Mouse (Mus musculus) ES-Bruce4 (cell line): Measurements from ENCODE around the gene Pigq. TPM values are rescaled to one million over a fixed set of nuclear protein-coding genes. Genes with fewer than 3 reads are reported as not detected.

ENCODE experiments used
- H3K27ac ChIP-seq: 2 replicates; pipeline ENCODE4 v1.5.1; 2012; ENCODE audit warnings: low read length, inconsistent platforms; ENCODE audit not compliant: insufficient read depth
- H3K27me3 ChIP-seq: 2 replicates; pipeline ENCODE4 v1.6.1; 2012; ENCODE audit warnings: mild to moderate bottlenecking, low read length, inconsistent platforms; ENCODE audit not compliant: control insufficient read depth, poor library complexity, insufficient read depth, severe bottlenecking
- H3K36me3 ChIP-seq: 2 replicates; pipeline ENCODE4 v1.6.1; 2012; ENCODE audit warnings: inconsistent platforms, mild to moderate bottlenecking, low read length, moderate library complexity; ENCODE audit not compliant: control insufficient read depth, poor library complexity, insufficient read depth, severe bottlenecking
- H3K4me1 ChIP-seq: one replicate; pipeline ENCODE4 v1.8.1; 2011; ENCODE audit warnings: low read length; ENCODE audit not compliant: control insufficient read depth, insufficient read depth
- H3K4me3 ChIP-seq: 2 replicates; pipeline ENCODE4 v1.5.1; 2011; ENCODE audit warnings: low read depth, mild to moderate bottlenecking, low read length
- H3K9ac ChIP-seq: 2 replicates; pipeline ENCODE4 v1.6.1; 2012; ENCODE audit warnings: low read depth, mild to moderate bottlenecking, inconsistent platforms; ENCODE audit not compliant: poor library complexity, severe bottlenecking
- H3K9me3 ChIP-seq: replicated peaks from 2 replicates; pipeline ENCODE4 v1.6.1; 2012; ENCODE audit warnings: mild to moderate bottlenecking, low read length, inconsistent platforms; ENCODE audit not compliant: control insufficient read depth, poor library complexity, insufficient read depth, severe bottlenecking
- CTCF ChIP-seq: IDR thresholded peaks from one replicate; pipeline ENCODE4 v1.8.1; 2011; ENCODE audit warnings: low read depth, low read length
- EP300 ChIP-seq: IDR thresholded peaks from 2 replicates; pipeline ENCODE4 v1.6.1; 2011; ENCODE audit warnings: low read depth, low read length; ENCODE audit not compliant: insufficient read depth
- POLR2A ChIP-seq: IDR thresholded peaks from one replicate; pipeline ENCODE4 v1.8.1; 2011; ENCODE audit warnings: low read length; ENCODE audit not compliant: insufficient read depth
- polyA plus RNA-seq: library from polyadenylated mRNA; stranded (reverse); fragments of >200 nt; gene quantifications from 2 replicates; pipeline ENCODE4 v1.2.4, GENCODE M21; 2011; ENCODE audit warnings: low read depth; ENCODE audit not compliant: missing spikeins, insufficient read depth, insufficient read length

Pigq gene
- polyA plus RNA-seq, 1 experiment = 62.8 TPM

DNA sequence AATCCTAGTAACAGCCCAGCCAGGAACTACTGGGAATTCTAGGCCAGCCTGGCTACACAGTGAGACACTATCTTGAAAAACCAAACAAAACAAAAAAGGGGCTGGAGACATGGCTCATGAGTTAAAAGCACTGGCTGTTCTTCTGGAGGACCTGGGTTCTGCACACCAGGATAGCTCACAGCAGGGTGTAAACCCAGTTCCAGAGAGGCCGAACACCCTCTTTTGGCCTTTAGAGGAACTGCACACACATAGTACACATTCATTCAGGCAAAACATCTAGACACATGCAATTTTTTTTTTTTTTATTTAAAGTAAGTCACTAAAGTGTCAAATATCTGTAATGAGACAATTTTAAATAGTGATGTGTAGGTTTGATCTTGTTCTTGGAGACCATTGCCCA lies 44.5 kb downstream of the Pigq start:
- Histone ChIP-seq H3K36me3 (no peaks in the 10 kb centered on the region), H3K4me3 (no peak overlapping the region), H3K9me3 (no peaks in the 10 kb centered on the region), H3K27ac (no peak overlapping the region), H3K27me3 (no peaks in the 10 kb centered on the region), H3K4me1 (no peaks in the 10 kb centered on the region), H3K9ac (no peak overlapping the region)
- TF ChIP-seq POLR2A (no peak), EP300 (no peak), CTCF (no peak)

DNA sequence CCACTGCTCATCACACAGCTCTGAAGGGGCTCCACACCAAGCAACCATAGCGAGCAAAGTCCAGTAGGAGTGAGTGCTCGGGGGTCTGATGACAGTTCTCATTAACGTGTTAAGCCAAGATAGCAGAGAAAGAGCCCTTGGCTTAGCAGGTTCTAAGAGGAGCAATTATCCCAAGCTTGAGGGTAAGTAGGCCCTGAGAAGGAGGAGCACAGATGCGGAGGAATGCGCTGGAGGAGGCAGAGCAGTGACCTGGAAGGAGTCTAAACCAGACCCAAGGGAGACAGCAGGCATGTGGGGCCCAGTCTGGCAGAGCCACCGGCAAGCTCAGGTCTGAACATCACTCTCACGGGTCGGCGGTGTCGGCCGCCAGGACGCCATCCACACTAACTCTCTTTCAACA lies 48.8 kb downstream of the Pigq start:
- H3K27ac ChIP-seq = no peak overlapping the region
- no peak overlapping the region for H3K4me3 ChIP-seq
- H3K27me3 ChIP-seq = no peaks in the 10 kb centered on the region
- no peaks in the 10 kb centered on the region for H3K36me3 ChIP-seq
- no peak overlapping the region for H3K9ac ChIP-seq
- TF ChIP-seq POLR2A = no peak
- no peak for TF ChIP-seq CTCF
- no peak for TF ChIP-seq EP300
- H3K4me1 ChIP-seq = peaks cover 1% of the 10 kb centered on the region
- H3K9me3 ChIP-seq = no peaks in the 10 kb centered on the region

DNA sequence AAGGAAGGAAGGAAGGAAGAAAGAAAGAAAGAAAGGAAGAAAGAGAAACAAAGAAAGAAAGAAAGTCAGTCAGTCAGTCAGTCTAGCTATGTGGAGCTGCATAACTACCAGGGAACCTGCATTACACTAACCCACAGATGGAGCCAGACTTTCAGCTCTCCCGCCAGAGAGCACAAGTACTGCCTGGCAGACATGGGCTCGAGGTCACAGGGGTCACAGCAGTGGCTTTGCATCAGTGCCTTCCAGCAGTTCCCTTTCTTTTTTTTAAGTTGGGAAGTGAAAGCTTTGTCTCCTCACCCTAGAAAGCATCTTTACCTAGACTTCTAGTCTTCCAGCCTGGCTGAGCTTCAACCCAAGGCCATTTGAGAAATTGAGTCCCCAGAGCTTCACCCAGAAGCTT lies 49.3 kb downstream of the Pigq start:
- Histone ChIP-seq H3K9me3 (no peaks in the 10 kb centered on the region), H3K4me1 (peaks cover 1% of the 10 kb centered on the region), H3K9ac (no peak overlapping the region), H3K27me3 (no peaks in the 10 kb centered on the region), H3K27ac (no peak overlapping the region), H3K4me3 (no peak overlapping the region), H3K36me3 (no peaks in the 10 kb centered on the region)
- TF ChIP-seq CTCF (no peak), POLR2A (no peak), EP300 (no peak)

DNA sequence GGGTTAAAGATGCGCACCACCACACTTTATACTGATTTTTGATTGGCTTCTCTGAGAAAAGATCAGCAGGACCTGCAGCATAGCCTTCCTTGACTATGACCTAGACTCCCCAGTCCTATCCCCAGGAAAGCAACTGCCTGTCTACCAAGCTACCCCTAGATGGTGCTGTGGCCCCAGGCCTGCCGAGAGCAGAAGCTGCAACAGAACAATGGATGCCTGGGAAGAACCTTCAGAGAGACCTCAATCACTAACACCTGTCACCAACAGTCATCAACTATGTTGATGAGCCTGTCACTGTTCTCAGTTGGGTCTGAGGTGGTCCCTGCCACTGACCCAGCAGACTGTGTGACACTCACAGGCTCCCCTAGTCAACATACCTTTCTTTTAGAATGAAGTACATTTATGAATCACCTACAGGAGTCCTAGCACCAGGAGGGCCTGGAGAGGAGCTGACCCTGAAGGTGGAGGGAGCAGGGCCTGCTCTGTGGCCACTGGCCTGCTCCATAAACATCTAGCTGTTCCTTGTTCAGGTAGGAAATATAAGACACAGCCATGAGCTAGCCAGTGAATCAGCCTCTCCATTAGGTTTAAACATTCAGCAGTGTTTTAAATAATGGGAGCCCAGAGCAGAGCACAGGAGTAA lies 50.6 kb downstream of the Pigq start:
- H3K4me1 ChIP-seq = peaks cover 1% of the 10 kb centered on the region
- H3K27me3 ChIP-seq = no peaks in the 10 kb centered on the region
- TF ChIP-seq EP300 (0 out of 2 replicates have a peak, but pooled peaks have one; percentile 47), POLR2A (no peak), CTCF (peak; percentile 99)
- no peaks in the 10 kb centered on the region for H3K9me3 ChIP-seq
- peaks cover 3% of the 10 kb centered on the region; the same call in 1 of the 2 replicates for H3K36me3 ChIP-seq
- no peak overlapping the region for H3K27ac ChIP-seq
- no peak overlapping the region for H3K4me3 ChIP-seq
- no peak overlapping the region for H3K9ac ChIP-seq

DNA sequence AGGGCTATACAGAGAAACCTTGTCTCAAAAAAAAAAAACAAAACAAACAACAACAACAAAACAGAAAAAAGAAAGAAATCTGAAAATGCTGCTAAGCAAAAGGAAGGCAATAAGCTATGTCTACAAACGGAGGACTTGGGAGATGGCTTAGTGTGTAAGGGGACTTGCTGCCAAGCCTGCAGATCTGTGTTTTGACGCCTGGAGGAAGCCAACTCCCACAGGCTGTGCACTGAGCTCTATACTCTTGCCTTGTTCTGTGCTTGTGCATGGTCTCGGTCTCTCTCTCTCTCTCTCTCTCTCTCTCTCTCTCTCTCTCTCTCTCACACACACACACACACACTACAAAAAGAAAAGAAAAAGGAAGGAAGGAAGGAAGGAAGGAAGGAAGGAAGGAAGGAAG lies 55.9 kb downstream of the Pigq start:
- H3K4me1 ChIP-seq = no peaks in the 10 kb centered on the region
- H3K36me3 ChIP-seq = peaks cover 8% of the 10 kb centered on the region
- no peak for TF ChIP-seq POLR2A
- no peak for TF ChIP-seq EP300
- no peak for TF ChIP-seq CTCF
- no peaks in the 10 kb centered on the region for H3K27me3 ChIP-seq
- no peaks in the 10 kb centered on the region for H3K9me3 ChIP-seq
- H3K9ac ChIP-seq = no peak overlapping the region
- H3K27ac ChIP-seq = no peak overlapping the region
- H3K4me3 ChIP-seq = no peak overlapping the region

DNA sequence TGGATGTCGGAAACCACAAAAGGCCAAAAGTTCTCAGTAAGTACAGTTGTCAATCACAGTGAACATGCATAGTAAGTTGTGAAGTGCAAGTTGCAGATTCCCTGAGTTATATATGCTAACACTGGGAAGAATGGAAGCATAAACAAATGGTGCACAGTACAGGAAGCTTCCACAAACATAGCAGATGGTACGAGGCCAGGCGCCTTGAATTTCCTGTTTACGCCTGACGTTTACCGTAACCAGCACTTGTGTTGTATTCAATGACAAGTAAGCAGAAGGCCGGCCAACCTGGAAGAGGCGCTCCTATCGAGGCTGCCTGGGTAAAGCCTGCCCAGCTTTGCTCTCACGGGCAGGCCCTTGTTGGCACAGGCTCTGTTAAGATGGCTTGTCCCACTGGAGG lies 57.3 kb downstream of the Pigq start:
- H3K27ac ChIP-seq = no peak overlapping the region
- H3K36me3 ChIP-seq = peaks cover 8% of the 10 kb centered on the region
- H3K9ac ChIP-seq = no peak overlapping the region

More for the DNA sequence above, 57.3 kb downstream of the Pigq start:
- no peaks in the 10 kb centered on the region for H3K4me1 ChIP-seq
- no peak overlapping the region for H3K4me3 ChIP-seq
- H3K9me3 ChIP-seq = no peaks in the 10 kb centered on the region
- TF ChIP-seq CTCF = no peak
- no peak for TF ChIP-seq POLR2A
- TF ChIP-seq EP300 = no peak
- no peaks in the 10 kb centered on the region for H3K27me3 ChIP-seq
